Mouse (Mus musculus): Measurements from ENCODE around the gene Guca2a.

Gene Guca2a

GRCm38 (mm10) chr4:119635686-119636085 is 1.8 kb upstream of the Guca2a start:
- in situ Hi-C loops (cut with MboI; ENCODE audit: low pct_unique_long_range_greater_than_20kb in 1 of 2, low sequenced_read_pairs in 2 of 2, unreplicated experiment in 1 of 2): no loop called here

- in situ Hi-C loops (cut with MboI; ENCODE audit: low pct_unique_long_range_greater_than_20kb in 1 of 2, low sequenced_read_pairs in 2 of 2, unreplicated experiment in 1 of 2): no loop called here
Observed at GRCm38 (mm10) chr4:119636731-119637130, 773 bp upstream of the Guca2a start.

- in situ Hi-C loops (cut with MboI; ENCODE audit: low pct_unique_long_range_greater_than_20kb in 1 of 2, low sequenced_read_pairs in 2 of 2, unreplicated experiment in 1 of 2): no loop called here
Observed at GRCm38 (mm10) chr4:119637946-119638345, 442 bp downstream of the Guca2a start.

GRCm38 (mm10) chr4:119638656-119639055 is 1.2 kb downstream of the Guca2a start:
- in situ Hi-C loops (cut with MboI; ENCODE audit: low pct_unique_long_range_greater_than_20kb in 1 of 2, low sequenced_read_pairs in 2 of 2, unreplicated experiment in 1 of 2): no loop called here

- in situ Hi-C loops (cut with MboI; ENCODE audit: low pct_unique_long_range_greater_than_20kb in 1 of 2, low sequenced_read_pairs in 2 of 2, unreplicated experiment in 1 of 2): no loop called here
Observed at GRCm38 (mm10) chr4:119642666-119643065, 5.2 kb downstream of the Guca2a start.

- in situ Hi-C loops (cut with MboI; ENCODE audit: low pct_unique_long_range_greater_than_20kb in 1 of 2, low sequenced_read_pairs in 2 of 2, unreplicated experiment in 1 of 2): no loop called here
Observed at GRCm38 (mm10) chr4:119657011-119657410, 19.5 kb downstream of the Guca2a start.

- in situ Hi-C loops (cut with MboI; ENCODE audit: low pct_unique_long_range_greater_than_20kb in 1 of 2, low sequenced_read_pairs in 2 of 2, unreplicated experiment in 1 of 2): no loop called here
Observed at GRCm38 (mm10) chr4:119658246-119658645, 20.7 kb downstream of the Guca2a start.

GRCm38 (mm10) chr4:119658731-119659130 is 21.2 kb downstream of the Guca2a start, which contains the start of gene Guca2b:
Gene Guca2b (minus strand): TSS chr4:119658954.
- in situ Hi-C loops (cut with MboI; ENCODE audit: low pct_unique_long_range_greater_than_20kb in 1 of 2, low sequenced_read_pairs in 2 of 2, unreplicated experiment in 1 of 2): no loop called here

GRCm38 (mm10) chr4:119660007-119660406 is 22.5 kb downstream of the Guca2a start:
- in situ Hi-C loops (cut with MboI; ENCODE audit: low pct_unique_long_range_greater_than_20kb in 1 of 2, low sequenced_read_pairs in 2 of 2, unreplicated experiment in 1 of 2): loop anchor here in 1 of 2 experiments (10.0 kb wide), 1 partner anchor 225 kb away; no protein-coding TSS in a partner anchor

GRCm38 (mm10) chr4:119662151-119662550 is 24.6 kb downstream of the Guca2a start:
- in situ Hi-C loops (cut with MboI; ENCODE audit: low pct_unique_long_range_greater_than_20kb in 1 of 2, low sequenced_read_pairs in 2 of 2, unreplicated experiment in 1 of 2): loop anchor here in 1 of 2 experiments (10.0 kb wide), 1 partner anchor 227 kb away; no protein-coding TSS in a partner anchor

GRCm38 (mm10) chr4:119662976-119663375 is 25.5 kb downstream of the Guca2a start:
- in situ Hi-C loops (cut with MboI; ENCODE audit: low pct_unique_long_range_greater_than_20kb in 1 of 2, low sequenced_read_pairs in 2 of 2, unreplicated experiment in 1 of 2): loop anchor here in 1 of 2 experiments (10.0 kb wide), 1 partner anchor 228 kb away; no protein-coding TSS in a partner anchor

- in situ Hi-C loops (cut with MboI; ENCODE audit: low pct_unique_long_range_greater_than_20kb in 1 of 2, low sequenced_read_pairs in 2 of 2, unreplicated experiment in 1 of 2): loop anchor here in 1 of 2 experiments (10.0 kb wide), 1 partner anchor 229 kb away; no protein-coding TSS in a partner anchor
Observed at GRCm38 (mm10) chr4:119663409-119664095, 26.0 kb downstream of the Guca2a start.

GRCm38 (mm10) chr4:119665166-119665565 is 27.7 kb downstream of the Guca2a start:
- in situ Hi-C loops (cut with MboI; ENCODE audit: low pct_unique_long_range_greater_than_20kb in 1 of 2, low sequenced_read_pairs in 2 of 2, unreplicated experiment in 1 of 2): loop anchor here in 1 of 2 experiments (10.0 kb wide), 1 partner anchor 230 kb away; no protein-coding TSS in a partner anchor

GRCm38 (mm10) chr4:119666116-119666515 is 28.6 kb downstream of the Guca2a start:
- in situ Hi-C loops (cut with MboI; ENCODE audit: low pct_unique_long_range_greater_than_20kb in 1 of 2, low sequenced_read_pairs in 2 of 2, unreplicated experiment in 1 of 2): loop anchor here in 1 of 2 experiments (10.0 kb wide), 1 partner anchor 231 kb away; no protein-coding TSS in a partner anchor

- in situ Hi-C loops (cut with MboI; ENCODE audit: low pct_unique_long_range_greater_than_20kb in 1 of 2, low sequenced_read_pairs in 2 of 2, unreplicated experiment in 1 of 2): loop anchor here in 1 of 2 experiments (10.0 kb wide), 1 partner anchor 233 kb away; no protein-coding TSS in a partner anchor
Observed at GRCm38 (mm10) chr4:119667454-119667853, 29.9 kb downstream of the Guca2a start.

- in situ Hi-C loops (cut with MboI; ENCODE audit: low pct_unique_long_range_greater_than_20kb in 1 of 2, low sequenced_read_pairs in 2 of 2, unreplicated experiment in 1 of 2): loop anchor here in 1 of 2 experiments (10.0 kb wide), 1 partner anchor 233 kb away; no protein-coding TSS in a partner anchor
Observed at GRCm38 (mm10) chr4:119668185-119668584, 30.7 kb downstream of the Guca2a start.

GRCm38 (mm10) chr4:119668596-119668995 is 31.1 kb downstream of the Guca2a start:
- in situ Hi-C loops (cut with MboI; ENCODE audit: low pct_unique_long_range_greater_than_20kb in 1 of 2, low sequenced_read_pairs in 2 of 2, unreplicated experiment in 1 of 2): loop anchor here in 1 of 2 experiments (10.0 kb wide), 1 partner anchor 234 kb away; no protein-coding TSS in a partner anchor

- in situ Hi-C loops (cut with MboI; ENCODE audit: low pct_unique_long_range_greater_than_20kb in 1 of 2, low sequenced_read_pairs in 2 of 2, unreplicated experiment in 1 of 2): loop anchor here (10.0 kb wide), 2 partner anchors 215 to 235 kb away; no protein-coding TSS in a partner anchor
Observed at GRCm38 (mm10) chr4:119669356-119670209, 32.1 kb downstream of the Guca2a start.

GRCm38 (mm10) chr4:119670210-119670555 is 32.7 kb downstream of the Guca2a start:
- in situ Hi-C loops (cut with MboI; ENCODE audit: low pct_unique_long_range_greater_than_20kb in 1 of 2, low sequenced_read_pairs in 2 of 2, unreplicated experiment in 1 of 2): loop anchor here in 1 of 2 experiments (10.0 kb wide), 1 partner anchor 215 kb away; no protein-coding TSS in a partner anchor
